Mouse (Mus musculus) urinary bladder, postnatal 4 days (tissue): ENCODE measurements around the gene Srxn1.

Experiments used
- DNase-seq, 2 experiments: peaks; one replicate each; pipeline ENCODE4 v3.0.0; 2021 to 2022; ENCODE audit warnings: low spot score in 2 of 2

Gene Srxn1

GRCm38 (mm10) chr2:152089581-152089980 lies 15.7 kb upstream of the Srxn1 start:
- no peak for DNase-seq

DNA sequence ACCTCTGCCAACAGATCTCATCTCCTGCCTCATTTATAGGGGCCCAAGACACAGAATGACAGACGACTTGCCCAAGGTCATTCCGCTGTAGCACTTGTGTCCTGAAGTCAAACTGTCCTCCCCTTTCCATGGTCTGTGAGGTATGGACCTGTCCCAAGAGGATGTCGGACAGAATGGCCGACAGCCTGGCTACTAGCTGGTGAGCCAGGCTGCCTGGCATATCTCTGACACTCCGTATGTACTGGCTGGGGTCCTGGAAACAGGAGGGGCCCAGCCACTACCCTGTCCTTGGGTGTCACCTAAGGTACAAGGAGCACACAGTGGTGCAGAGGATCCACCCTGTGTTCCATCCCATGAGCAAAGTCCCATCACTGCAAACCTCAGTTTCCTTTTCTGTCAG lies 14.8 kb upstream of the Srxn1 start:
- no peak for DNase-seq

- DNase-seq = no peak
Observed at GRCm38 (mm10) chr2:152091342-152092056, 13.8 kb upstream of the Srxn1 start.

DNA sequence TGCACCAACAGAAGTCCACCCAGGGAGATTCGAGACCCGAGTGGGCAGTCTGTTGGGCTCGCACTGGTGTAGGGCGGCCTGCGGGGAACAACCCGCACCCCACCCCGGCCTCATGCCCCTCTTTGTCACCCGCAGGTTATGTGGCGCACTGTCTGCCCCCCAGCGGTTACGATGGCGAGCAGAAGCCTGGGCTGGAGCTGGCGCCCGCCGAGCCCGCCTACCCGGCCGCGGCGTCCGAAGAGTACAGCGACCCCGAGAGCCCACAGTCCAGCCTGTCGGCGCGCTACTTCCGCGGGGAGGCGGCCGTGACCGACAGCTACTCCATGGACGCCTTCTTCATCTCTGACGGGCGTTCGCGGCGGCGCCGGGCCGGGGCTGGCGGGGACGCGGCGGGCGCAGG lies 12.4 kb upstream of the Srxn1 start:
- DNase-seq = no peak

DNA sequence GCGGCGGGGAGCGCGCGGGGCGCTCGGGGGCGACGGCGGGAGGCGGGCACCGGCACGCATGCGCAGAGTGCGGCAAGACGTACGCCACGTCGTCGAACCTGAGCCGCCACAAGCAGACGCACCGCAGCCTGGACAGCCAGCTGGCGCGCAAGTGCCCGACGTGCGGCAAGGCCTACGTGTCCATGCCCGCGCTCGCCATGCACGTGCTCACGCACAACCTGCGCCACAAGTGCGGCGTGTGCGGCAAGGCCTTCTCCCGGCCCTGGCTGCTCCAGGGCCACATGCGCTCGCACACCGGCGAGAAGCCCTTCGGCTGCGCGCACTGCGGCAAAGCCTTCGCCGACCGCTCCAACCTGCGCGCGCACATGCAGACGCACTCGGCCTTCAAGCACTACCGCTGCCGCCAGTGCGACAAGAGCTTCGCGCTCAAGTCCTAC lies 11.9 kb upstream of the Srxn1 start:
- no peak for DNase-seq

DNA sequence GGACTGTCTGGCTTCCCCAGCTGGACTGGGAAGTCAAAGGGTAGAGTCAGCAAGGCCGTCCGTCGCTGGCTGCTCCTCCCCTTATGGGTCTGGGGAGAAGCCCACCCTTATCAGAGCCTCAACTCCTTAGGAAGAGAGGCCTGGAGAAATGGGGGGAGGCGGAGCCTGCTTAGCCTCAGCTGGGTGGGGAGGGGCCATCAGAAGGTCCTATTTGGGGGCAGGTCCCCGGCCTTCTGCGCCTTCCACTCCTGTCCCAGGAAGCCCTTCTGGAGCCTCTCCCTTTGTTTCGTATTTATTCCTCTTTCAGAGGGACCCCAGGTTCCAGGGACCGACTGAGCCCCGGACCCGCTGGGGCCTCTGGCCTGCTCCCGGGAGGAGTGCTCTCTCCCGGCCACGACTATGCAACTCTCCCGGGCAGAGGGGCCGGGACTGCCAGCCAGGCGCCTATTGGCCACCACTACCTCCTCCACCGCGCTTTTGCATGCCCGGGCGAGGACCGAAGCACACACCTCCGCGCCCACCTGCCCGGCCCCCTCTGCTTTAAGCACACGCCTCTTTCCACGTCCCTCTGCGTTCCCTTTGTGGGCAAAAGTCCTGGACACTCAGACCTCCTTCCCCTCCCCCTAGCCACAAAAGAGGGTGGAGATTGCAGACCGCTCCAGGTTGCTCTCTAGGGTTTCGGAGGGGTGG lies 10.3 kb upstream of the Srxn1 start:
- no peak for DNase-seq

GRCm38 (mm10) chr2:152096922-152097321 lies 8.4 kb upstream of the Srxn1 start:
- no peak for DNase-seq

DNA sequence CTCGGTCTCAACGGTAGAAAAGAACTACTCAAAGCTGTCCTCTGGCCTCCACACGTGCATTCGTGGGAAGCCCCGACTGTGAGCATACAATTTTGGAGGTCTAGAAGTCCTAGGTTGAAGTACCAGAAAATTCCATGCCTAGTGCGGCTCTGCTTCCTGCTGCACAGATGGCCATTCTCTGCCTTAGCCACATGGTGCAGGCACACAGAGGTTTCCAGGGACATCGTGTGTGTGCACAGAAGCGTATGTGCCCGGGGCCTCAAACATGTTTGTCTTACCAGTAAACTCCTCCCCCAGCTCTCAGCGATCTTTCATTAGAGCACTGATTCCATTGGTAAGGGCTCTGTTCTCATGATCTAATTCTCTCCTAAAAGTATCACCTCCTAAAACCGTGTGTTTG lies 7.4 kb upstream of the Srxn1 start:
- DNase-seq = no peak

DNA sequence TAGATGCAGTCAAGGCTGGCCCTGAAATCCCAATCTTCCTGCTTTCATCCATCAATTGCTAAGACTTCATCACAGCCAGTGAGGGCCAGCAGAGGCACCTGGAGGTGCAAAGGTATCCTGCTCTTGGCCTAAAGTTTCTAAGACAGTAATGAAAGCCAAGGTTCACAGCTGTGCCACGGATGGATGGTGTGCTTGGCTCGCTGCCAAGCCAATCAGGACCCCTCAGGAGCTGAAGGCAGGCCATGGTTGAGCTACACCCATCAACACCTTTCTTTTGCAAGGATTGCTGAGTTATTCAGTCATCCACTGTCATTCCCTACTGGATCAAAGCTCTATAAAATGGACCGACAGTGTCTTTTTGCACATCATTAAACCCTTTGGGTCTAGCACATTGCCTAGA lies 5.8 kb upstream of the Srxn1 start:
- DNase-seq = no peak

DNA sequence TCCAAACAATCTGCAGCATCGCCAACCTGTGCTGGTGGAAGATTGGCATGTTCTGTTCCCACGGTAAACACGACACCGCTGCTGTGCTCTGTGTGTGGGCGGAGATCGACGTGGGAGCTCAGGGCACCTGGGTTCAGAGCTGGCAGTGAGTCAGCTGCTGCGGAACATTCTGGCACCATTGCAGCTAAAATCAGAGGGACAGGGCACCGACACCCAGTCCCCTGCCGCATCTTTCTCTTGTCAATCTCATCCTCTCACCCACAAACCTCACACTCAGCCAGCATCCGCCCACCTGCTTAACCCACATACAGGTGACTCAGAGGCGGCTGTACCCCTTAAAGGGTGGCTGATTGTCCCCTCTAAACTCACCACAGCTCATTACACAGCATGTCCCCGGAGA lies 3.6 kb upstream of the Srxn1 start:
- DNase-seq = no peak

DNA sequence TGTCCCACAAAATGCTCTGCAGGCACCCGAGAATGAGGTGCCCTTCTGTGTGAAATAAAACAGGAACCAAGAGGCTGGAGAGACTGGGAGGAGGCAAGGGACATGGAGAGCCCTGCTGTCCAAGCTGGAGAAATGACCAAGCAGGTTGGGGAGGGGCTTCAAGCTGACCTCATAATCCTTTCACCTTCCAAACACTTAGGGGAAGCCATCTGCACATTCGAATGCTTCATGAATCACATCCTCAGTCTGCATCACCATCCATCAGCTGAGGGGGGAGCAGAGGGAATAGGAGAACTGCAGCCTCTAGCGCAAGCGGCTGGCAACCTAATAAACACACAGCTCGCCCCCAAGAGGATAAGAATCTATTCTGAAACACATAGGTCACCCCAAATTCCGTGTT lies 2.9 kb upstream of the Srxn1 start:
- no peak for DNase-seq

GRCm38 (mm10) chr2:152104711-152105317 lies 502 bp upstream of the Srxn1 start:
- DNase-seq = no peak

- no peak for DNase-seq
Observed at GRCm38 (mm10) chr2:152106225-152106595, 894 bp downstream of the Srxn1 start.

- no peak for DNase-seq
Observed at GRCm38 (mm10) chr2:152106597-152106996, 1.3 kb downstream of the Srxn1 start.

- no peak for DNase-seq
Observed at GRCm38 (mm10) chr2:152108702-152109101, 3.4 kb downstream of the Srxn1 start.

DNA sequence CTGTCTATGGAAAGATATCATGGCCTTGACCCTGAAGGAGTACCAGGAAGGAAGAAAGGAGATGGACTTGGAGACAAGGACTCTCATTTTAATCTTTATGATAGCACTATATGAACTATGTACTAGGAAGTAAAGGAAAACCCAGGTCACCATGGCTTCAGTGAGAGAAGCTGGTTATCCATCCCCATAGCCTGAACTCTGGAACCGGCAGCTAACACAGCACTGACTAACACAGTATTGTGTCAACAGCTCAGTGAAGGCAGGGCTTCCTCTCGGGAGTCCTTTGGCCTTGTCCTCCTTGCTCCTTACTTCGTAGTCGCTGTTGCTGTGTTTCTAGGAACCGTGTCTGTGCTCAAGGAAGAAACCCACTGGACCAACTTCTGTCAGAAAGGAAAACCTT lies 4.1 kb downstream of the Srxn1 start:
- DNase-seq = no peak

- DNase-seq = no peak
Observed at GRCm38 (mm10) chr2:152111311-152111710, 6.0 kb downstream of the Srxn1 start.

- DNase-seq = peak; percentile 83 to 93
Observed at GRCm38 (mm10) chr2:152111920-152112319, 6.6 kb downstream of the Srxn1 start.

GRCm38 (mm10) chr2:152112490-152112889 lies 7.2 kb downstream of the Srxn1 start:
- no peak for DNase-seq

- no peak for DNase-seq
Observed at GRCm38 (mm10) chr2:152112970-152113369, 7.7 kb downstream of the Srxn1 start.

GRCm38 (mm10) chr2:152114057-152114975 lies 9.0 kb downstream of the Srxn1 start:
- no peak for DNase-seq

- DNase-seq = no peak
Observed at GRCm38 (mm10) chr2:152117694-152118093, 12.4 kb downstream of the Srxn1 start.
